Mouse (Mus musculus): ENCODE measurements around the gene Ms4a18. TPM values are rescaled to one million over a fixed set of nuclear protein-coding genes. Genes with fewer than 3 reads are reported as not detected.

Ms4a18 gene
- polyA plus RNA-seq, 2 experiments = 0.05 TPM; not detected in 1

DNA sequence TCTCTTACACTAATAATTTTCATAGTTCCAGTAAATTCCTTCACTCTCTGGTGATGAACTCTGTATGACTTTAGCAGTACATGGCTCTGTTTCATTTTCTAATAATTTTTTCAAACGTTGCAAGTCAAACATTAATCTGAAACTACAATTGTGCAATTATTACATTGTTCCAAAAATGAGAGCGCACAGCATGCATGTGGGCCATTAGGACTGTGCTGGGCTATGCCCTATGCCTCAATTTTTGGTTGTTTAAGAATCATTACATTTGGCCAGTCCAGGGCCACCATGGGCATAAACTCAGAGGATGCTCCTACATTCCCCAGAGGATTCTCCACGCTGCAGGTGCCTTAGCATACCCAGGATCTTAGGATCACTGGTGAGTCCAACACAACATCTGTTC is 35.4 kb upstream of the Ms4a18 start:
- WGBS = 59% methylated on average over 3 of the region's 3 CpGs
- Histone ChIP-seq H3K4me2 (replicated peaks; ENCODE audit: low read depth, low read length, severe bottlenecking) (no peak overlapping the region), H3K4me3 (replicated peaks; ENCODE audit: low read length) (no peak overlapping the region), H3K27ac (replicated peaks; ENCODE audit: low read depth, low read length) (no peak overlapping the region), H3K27me3 (ENCODE audit: control insufficient read depth, insufficient read depth, low read length) (no peaks in the 10 kb centered on the region), H3K36me3 (ENCODE audit: control insufficient read depth, insufficient read depth, low read length) (no peaks in the 10 kb centered on the region), H3K9me3 (ENCODE audit: control insufficient read depth, low read length) (no peaks in the 10 kb centered on the region), H3K9ac (ENCODE audit: low read depth, low read length, severe bottlenecking) (no peak overlapping the region), H3K4me1 (ENCODE audit: control insufficient read depth, insufficient read depth, low read length) (no peaks in the 10 kb centered on the region)
- ATAC-seq (ENCODE audit: low FRiP score, low read depth) (no peak), DNase-seq (ENCODE audit: low spot score) (no peak)
- no peak for TF ChIP-seq POLR2A (IDR thresholded peaks at IDR 0.05; ENCODE audit: borderline replicate concordance, extremely low read depth, insufficient read depth, insufficient read length)

DNA sequence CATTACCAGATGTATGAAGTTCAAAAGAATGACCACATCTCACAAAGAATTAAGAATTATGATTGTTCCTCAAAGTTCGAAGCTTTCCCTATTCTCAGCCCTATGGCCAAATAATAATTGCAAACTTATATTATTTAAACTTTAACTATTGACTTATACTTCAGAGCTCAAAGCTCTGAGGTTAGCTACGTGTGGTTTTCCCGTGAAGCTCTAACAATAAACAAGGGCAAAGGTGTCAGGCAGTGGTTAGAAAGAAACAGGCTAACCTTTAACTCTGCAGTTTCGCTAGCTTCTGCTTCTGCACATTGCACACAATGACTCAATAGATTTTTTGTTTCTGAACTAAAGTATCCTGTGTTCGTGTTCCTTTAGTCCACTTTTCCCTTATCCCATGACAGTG is 35.0 kb upstream of the Ms4a18 start:
- 44% methylated on average over 5 of the region's 5 CpGs for WGBS
- no peaks in the 10 kb centered on the region for H3K4me1 ChIP-seq (ENCODE audit: control insufficient read depth, insufficient read depth, low read length)
- TF ChIP-seq POLR2A (IDR thresholded peaks at IDR 0.05; ENCODE audit: borderline replicate concordance, extremely low read depth, insufficient read depth, insufficient read length) = no peak
- no peaks in the 10 kb centered on the region for H3K36me3 ChIP-seq (ENCODE audit: control insufficient read depth, insufficient read depth, low read length)
- no peak overlapping the region for H3K4me3 ChIP-seq (replicated peaks; ENCODE audit: low read length)
- no peak overlapping the region for H3K4me2 ChIP-seq (replicated peaks; ENCODE audit: low read depth, low read length, severe bottlenecking)
- no peak for ATAC-seq (ENCODE audit: low FRiP score, low read depth)
- no peak overlapping the region for H3K9ac ChIP-seq (ENCODE audit: low read depth, low read length, severe bottlenecking)
- no peak overlapping the region for H3K27ac ChIP-seq (replicated peaks; ENCODE audit: low read depth, low read length)
- DNase-seq (ENCODE audit: low spot score) = no peak
- no peaks in the 10 kb centered on the region for H3K9me3 ChIP-seq (ENCODE audit: control insufficient read depth, low read length)
- no peaks in the 10 kb centered on the region for H3K27me3 ChIP-seq (ENCODE audit: control insufficient read depth, insufficient read depth, low read length)

DNA sequence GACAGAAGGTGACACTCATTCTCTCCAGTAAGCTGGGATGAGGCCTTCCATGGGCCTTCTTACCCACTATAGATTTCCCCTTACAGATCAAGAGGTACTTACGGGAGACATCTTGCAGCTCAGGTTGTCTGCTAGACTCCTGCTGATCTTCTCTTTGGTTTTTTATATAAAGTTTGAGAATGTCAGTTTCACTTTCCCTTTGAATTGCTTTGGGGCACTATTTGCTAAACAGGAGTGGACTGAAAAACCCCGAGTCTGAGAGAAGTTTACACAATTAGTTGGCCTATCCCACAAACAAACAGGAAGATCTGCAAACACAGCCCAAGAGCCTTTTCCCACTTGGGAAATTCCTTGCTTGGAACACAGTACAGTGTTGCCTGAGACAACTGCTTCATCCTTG is 32.5 kb upstream of the Ms4a18 start:
- no peaks in the 10 kb centered on the region for H3K27me3 ChIP-seq (ENCODE audit: control insufficient read depth, insufficient read depth, low read length)
- 69% methylated on average over 2 of the region's 2 CpGs for WGBS
- ATAC-seq (ENCODE audit: low FRiP score, low read depth) (no peak), DNase-seq (ENCODE audit: low spot score) (no peak)
- no peaks in the 10 kb centered on the region for H3K9me3 ChIP-seq (ENCODE audit: control insufficient read depth, low read length)
- H3K36me3 ChIP-seq (ENCODE audit: control insufficient read depth, insufficient read depth, low read length) = no peaks in the 10 kb centered on the region
- no peak overlapping the region for H3K4me2 ChIP-seq (replicated peaks; ENCODE audit: low read depth, low read length, severe bottlenecking)
- H3K9ac ChIP-seq (ENCODE audit: low read depth, low read length, severe bottlenecking) = no peak overlapping the region
- H3K27ac ChIP-seq (replicated peaks; ENCODE audit: low read depth, low read length) = no peak overlapping the region
- H3K4me1 ChIP-seq (ENCODE audit: control insufficient read depth, insufficient read depth, low read length) = no peaks in the 10 kb centered on the region
- TF ChIP-seq POLR2A (IDR thresholded peaks at IDR 0.05; ENCODE audit: borderline replicate concordance, extremely low read depth, insufficient read depth, insufficient read length) = no peak
- no peak overlapping the region for H3K4me3 ChIP-seq (replicated peaks; ENCODE audit: low read length)

DNA sequence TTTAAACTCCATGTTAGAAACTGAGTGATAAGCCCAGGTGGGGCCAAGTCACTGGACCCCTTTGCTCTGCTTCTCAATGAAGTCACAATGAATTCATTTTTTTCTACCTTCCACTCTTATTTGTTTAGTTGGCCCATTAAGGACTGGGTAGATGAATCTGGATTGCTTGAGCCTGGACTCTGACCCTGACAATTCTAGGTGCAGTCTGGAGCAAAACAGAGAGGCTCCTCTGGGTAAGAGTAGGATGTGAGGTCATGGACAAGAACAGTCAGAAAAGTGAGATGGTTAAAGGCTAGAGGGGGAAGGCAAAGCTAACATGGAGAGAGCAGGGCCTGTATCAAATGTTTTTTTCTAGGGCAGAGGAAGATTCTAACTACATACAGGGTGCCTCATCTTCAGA is 31.6 kb upstream of the Ms4a18 start:
- H3K9me3 ChIP-seq (ENCODE audit: control insufficient read depth, low read length) = no peaks in the 10 kb centered on the region
- no peak for TF ChIP-seq POLR2A (IDR thresholded peaks at IDR 0.05; ENCODE audit: borderline replicate concordance, extremely low read depth, insufficient read depth, insufficient read length)
- DNase-seq (ENCODE audit: low spot score) (no peak), ATAC-seq (ENCODE audit: low FRiP score, low read depth) (no peak)
- H3K9ac ChIP-seq (ENCODE audit: low read depth, low read length, severe bottlenecking) = no peak overlapping the region
- no peak overlapping the region for H3K27ac ChIP-seq (replicated peaks; ENCODE audit: low read depth, low read length)
- H3K27me3 ChIP-seq (ENCODE audit: control insufficient read depth, insufficient read depth, low read length) = no peaks in the 10 kb centered on the region
- no peaks in the 10 kb centered on the region for H3K36me3 ChIP-seq (ENCODE audit: control insufficient read depth, insufficient read depth, low read length)
- no peak overlapping the region for H3K4me2 ChIP-seq (replicated peaks; ENCODE audit: low read depth, low read length, severe bottlenecking)
- H3K4me1 ChIP-seq (ENCODE audit: control insufficient read depth, insufficient read depth, low read length) = no peaks in the 10 kb centered on the region
- no peak overlapping the region for H3K4me3 ChIP-seq (replicated peaks; ENCODE audit: low read length)

DNA sequence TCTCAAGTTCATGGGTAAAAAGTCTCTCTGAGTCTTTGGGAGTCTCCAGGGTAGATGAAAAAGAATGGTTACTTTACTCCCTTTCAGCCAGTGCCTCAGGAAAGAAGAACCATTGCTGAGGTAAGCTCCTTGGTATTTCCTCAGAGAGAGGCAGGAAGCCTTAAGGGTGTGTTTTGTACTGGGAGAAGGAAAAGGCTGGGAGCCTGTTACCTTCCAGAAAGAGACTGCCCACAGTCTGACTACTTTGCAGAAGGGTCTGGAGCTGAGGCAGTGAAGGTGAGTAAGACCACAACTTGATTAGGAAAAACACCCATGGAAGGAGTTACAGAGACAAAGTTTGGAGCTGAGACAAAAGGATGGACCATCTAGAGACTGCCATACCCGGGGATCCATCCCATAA is 30.7 kb upstream of the Ms4a18 start:
- 100% methylated on average over 1 of the region's 1 CpGs for WGBS
- no peaks in the 10 kb centered on the region for H3K36me3 ChIP-seq (ENCODE audit: control insufficient read depth, insufficient read depth, low read length)
- no peaks in the 10 kb centered on the region for H3K27me3 ChIP-seq (ENCODE audit: control insufficient read depth, insufficient read depth, low read length)
- no peaks in the 10 kb centered on the region for H3K9me3 ChIP-seq (ENCODE audit: control insufficient read depth, low read length)
- TF ChIP-seq POLR2A (IDR thresholded peaks at IDR 0.05; ENCODE audit: borderline replicate concordance, extremely low read depth, insufficient read depth, insufficient read length) = no peak
- no peaks in the 10 kb centered on the region for H3K4me1 ChIP-seq (ENCODE audit: control insufficient read depth, insufficient read depth, low read length)
- no peak overlapping the region for H3K4me2 ChIP-seq (replicated peaks; ENCODE audit: low read depth, low read length, severe bottlenecking)
- H3K27ac ChIP-seq (replicated peaks; ENCODE audit: low read depth, low read length) = no peak overlapping the region
- H3K9ac ChIP-seq (ENCODE audit: low read depth, low read length, severe bottlenecking) = no peak overlapping the region
- H3K4me3 ChIP-seq (replicated peaks; ENCODE audit: low read length) = no peak overlapping the region
- no peak for ATAC-seq (ENCODE audit: low FRiP score, low read depth)
- DNase-seq (ENCODE audit: low spot score) = no peak

DNA sequence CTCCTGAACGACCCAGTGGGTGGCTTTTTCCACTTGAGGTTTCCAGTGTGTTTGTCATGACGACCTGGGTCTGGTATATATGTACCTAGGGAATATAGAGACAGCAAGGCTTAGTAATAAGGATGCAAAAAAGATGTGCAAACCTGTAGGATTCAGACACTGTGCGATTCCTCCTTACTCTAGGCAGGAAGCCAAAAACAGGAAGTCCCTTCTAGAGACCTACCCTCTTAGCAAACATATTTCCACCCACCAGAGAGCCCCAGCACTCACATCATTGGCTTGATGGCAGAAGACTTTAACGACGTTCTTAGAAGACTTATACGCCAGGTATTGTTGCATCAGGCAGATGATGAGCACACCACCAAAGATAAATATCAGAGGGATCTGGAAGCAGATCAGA is 30.2 kb upstream of the Ms4a18 start:
- H3K4me3 ChIP-seq (replicated peaks; ENCODE audit: low read length) = no peak overlapping the region
- H3K27me3 ChIP-seq (ENCODE audit: control insufficient read depth, insufficient read depth, low read length) = no peaks in the 10 kb centered on the region
- no peaks in the 10 kb centered on the region for H3K36me3 ChIP-seq (ENCODE audit: control insufficient read depth, insufficient read depth, low read length)
- H3K4me1 ChIP-seq (ENCODE audit: control insufficient read depth, insufficient read depth, low read length) = no peaks in the 10 kb centered on the region
- no peak for TF ChIP-seq POLR2A (IDR thresholded peaks at IDR 0.05; ENCODE audit: borderline replicate concordance, extremely low read depth, insufficient read depth, insufficient read length)
- 72% methylated on average over 6 of the region's 6 CpGs for whole genome bisulfite sequencing
- no peak overlapping the region for H3K27ac ChIP-seq (replicated peaks; ENCODE audit: low read depth, low read length)
- H3K4me2 ChIP-seq (replicated peaks; ENCODE audit: low read depth, low read length, severe bottlenecking) = no peak overlapping the region
- H3K9ac ChIP-seq (ENCODE audit: low read depth, low read length, severe bottlenecking) = no peak overlapping the region
- H3K9me3 ChIP-seq (ENCODE audit: control insufficient read depth, low read length) = no peaks in the 10 kb centered on the region
- DNase-seq (ENCODE audit: low spot score) (no peak), ATAC-seq (ENCODE audit: low FRiP score, low read depth) (no peak)
